Mouse (Mus musculus): ENCODE data around the gene Gm15517. TPM values are rescaled to one million over a fixed set of nuclear protein-coding genes. Genes with fewer than 3 reads are reported as not detected.
"Not testable (repeated sequence)": the region's sequence is repeated elsewhere in the genome, so short reads cannot be mapped to it uniquely, and the experiment has no call there.

The Gm15517 gene
- polyA plus RNA-seq, 1 experiment = not detected

DNA sequence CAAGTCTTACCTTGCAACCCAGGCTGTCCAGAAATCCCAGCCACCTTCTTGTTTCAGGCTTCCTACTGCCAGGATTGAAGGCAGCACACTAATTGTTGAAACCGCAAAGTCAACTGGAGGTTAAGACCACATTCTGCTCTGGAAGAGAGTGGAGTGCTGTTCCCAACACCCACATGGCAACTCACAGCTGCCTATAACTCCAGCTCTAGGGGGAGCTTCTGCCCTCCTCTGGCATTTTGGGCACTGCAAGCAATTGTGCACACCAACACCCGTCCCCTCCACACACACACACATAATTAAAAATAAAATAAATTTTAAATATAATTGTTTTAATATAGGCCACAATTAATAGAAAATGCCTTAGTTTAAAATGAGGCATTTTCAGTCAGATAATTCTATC is 20.1 kb upstream of the Gm15517 start:
- Histone ChIP-seq H3K27me3 (ENCODE audit: control insufficient read depth, insufficient read depth, low read length) (no peaks in the 10 kb centered on the region), H3K27ac (ENCODE audit: insufficient read depth, low read length) (no peak overlapping the region), H3K4me1 (ENCODE audit: control insufficient read depth, insufficient read depth, low read length) (no peaks in the 10 kb centered on the region), H3K4me3 (replicated peaks; ENCODE audit: insufficient read depth, low read depth, low read length) (no peak overlapping the region)
- TF ChIP-seq POLR2A (IDR thresholded peaks at IDR 0.05; ENCODE audit: borderline replicate concordance, insufficient read depth, low read length) (no peak), CTCF (IDR thresholded peaks at IDR 0.05; ENCODE audit: borderline replicate concordance, insufficient read depth, low read depth, low read length) (no peak)
- DNase-seq = no peak
- 63% methylated on average over 2 of the region's 2 CpGs for WGBS

DNA sequence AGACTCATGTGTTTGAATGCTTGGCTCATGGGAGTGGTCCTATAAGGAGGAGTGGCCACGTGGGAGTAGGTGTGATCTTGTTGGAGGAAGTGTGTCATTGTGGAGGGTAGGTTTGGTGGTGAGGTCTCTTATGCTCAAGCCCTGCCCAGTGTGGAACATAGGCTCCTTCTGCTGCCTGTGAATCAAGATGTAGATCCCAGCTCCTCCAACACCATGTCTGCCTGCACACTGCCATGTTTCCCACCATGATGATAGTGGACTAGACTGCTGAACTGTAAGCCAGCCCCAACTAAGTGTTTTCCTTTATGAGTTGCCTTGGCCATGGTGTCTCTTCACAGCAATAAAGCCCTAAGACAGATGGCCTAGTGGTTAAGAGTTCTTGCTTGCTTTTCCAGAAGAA is 17.2 kb upstream of the Gm15517 start:
- TF ChIP-seq POLR2A (IDR thresholded peaks at IDR 0.05; ENCODE audit: borderline replicate concordance, insufficient read depth, low read length) (no peak), CTCF (IDR thresholded peaks at IDR 0.05; ENCODE audit: borderline replicate concordance, insufficient read depth, low read depth, low read length) (no peak)
- WGBS = 58% methylated on average over 1 of the region's 1 CpGs
- DNase-seq = no peak

DNA sequence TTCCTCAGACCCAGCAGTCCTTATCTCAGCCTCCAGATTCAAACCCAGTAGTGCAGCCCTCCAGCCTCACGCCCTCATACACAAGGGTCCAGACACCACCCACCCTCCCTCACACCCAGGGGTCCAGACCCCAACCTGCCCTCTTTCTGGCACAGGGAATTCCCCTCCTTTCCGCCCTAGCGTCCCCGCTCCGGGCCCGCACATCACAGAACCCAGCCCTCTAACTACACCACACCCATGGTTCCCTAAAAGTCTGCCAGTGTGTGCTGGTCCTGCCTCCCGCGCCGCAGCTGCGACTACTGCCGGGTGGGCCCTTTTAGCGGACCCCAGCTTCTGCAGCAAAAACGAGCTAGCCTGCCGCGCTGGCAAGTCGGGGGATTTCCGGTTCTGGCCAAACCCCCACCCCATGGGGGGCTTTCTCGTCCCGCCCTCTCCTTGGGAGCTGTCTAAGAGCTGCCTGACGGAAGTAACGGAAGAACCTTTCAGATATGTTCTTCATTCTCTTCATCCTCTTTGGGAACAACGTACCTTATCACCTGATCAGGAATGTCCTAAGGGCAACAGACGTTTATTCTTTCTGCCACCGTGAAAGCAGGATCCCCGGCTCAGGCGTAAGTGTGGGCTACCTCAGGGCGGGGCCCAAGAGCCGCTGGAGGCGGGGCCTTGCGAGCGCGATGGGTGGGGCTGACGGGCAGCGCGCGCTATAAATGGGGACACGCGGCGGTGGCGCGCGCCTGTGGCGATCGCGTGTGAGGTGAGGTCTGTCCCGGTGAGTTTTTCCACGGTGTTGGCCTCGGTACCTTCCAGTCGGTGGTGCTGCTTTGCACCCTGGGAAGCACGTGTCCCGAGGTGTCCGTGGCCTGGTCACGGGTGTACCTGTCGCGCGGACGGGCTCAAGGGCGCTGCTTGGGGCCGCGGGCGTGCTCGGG is 14.9 kb upstream of the Gm15517 start, which contains the start of the genes 1700028J19Rik and 2410002F23Rik:
TSS of gene 1700028J19Rik (minus strand) at position 641 of the 929 bp plus-strand sequence.
TSS of gene 2410002F23Rik (plus strand) at position 668 of the 929 bp plus-strand sequence.
- H3K27ac ChIP-seq (ENCODE audit: insufficient read depth, low read length) = peak within 1 kb of the TSS; percentile 79
- peak; percentile 89 to 94 for DNase-seq
- under 1% methylated on average over 62 of the region's 62 CpGs for WGBS
- H3K27me3 ChIP-seq (ENCODE audit: control insufficient read depth, insufficient read depth, low read length) = no peaks in the 10 kb centered on the region
- H3K4me1 ChIP-seq (ENCODE audit: control insufficient read depth, insufficient read depth, low read length) = 0 out of 2 replicates have a peak, but pooled peaks cover 2% of the 10 kb centered on the region
- peak within 1 kb of the TSS; percentile 97 for H3K4me3 ChIP-seq (replicated peaks; ENCODE audit: insufficient read depth, low read depth, low read length)
- TF ChIP-seq CTCF (IDR thresholded peaks at IDR 0.05; ENCODE audit: borderline replicate concordance, insufficient read depth, low read depth, low read length) (no peak), POLR2A (IDR thresholded peaks at IDR 0.05; ENCODE audit: borderline replicate concordance, insufficient read depth, low read length) (peak; percentile 94)

More for the DNA sequence above, 17.2 kb upstream of the Gm15517 start:
- no peaks in the 10 kb centered on the region for H3K27me3 ChIP-seq (ENCODE audit: control insufficient read depth, insufficient read depth, low read length)
- no peak overlapping the region for H3K4me3 ChIP-seq (replicated peaks; ENCODE audit: insufficient read depth, low read depth, low read length)
- no peak overlapping the region for H3K27ac ChIP-seq (ENCODE audit: insufficient read depth, low read length)
- 0 out of 2 replicates have a peak, but pooled peaks cover 2% of the 10 kb centered on the region for H3K4me1 ChIP-seq (ENCODE audit: control insufficient read depth, insufficient read depth, low read length)

DNA sequence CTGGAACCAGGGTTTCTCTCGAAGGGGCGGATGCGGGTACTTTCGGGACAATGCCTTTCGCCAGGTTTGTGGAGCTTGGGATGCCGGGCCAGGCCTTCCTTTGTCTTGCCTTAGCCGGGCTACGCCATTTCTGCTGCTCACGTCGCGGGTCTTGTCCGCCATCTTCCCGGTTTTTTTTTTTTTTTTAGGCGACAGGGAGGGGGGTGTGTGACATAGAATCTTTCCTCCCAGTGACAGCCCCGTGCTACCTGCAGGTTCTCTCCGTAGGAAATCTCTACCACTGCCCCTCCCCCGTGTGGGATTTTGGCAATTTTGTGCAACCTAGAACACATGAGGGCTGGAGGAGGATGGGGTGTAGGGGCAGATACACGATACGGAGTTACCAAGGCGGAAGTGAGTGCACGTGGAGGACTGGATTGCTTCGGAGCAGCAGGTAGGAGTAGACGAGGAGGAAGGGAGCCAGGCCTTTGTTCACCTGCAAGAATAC is 14.2 kb upstream of the Gm15517 start:
- Histone ChIP-seq H3K4me3 (replicated peaks; ENCODE audit: insufficient read depth, low read depth, low read length) (peak overlapping the region; percentile 97), H3K4me1 (ENCODE audit: control insufficient read depth, insufficient read depth, low read length) (0 out of 2 replicates have a peak, but pooled peaks cover 2% of the 10 kb centered on the region), H3K27ac (ENCODE audit: insufficient read depth, low read length) (peak overlapping the region; percentile 71), H3K27me3 (ENCODE audit: control insufficient read depth, insufficient read depth, low read length) (no peaks in the 10 kb centered on the region)
- DNase-seq = no peak
- no peak for TF ChIP-seq CTCF (IDR thresholded peaks at IDR 0.05; ENCODE audit: borderline replicate concordance, insufficient read depth, low read depth, low read length)
- TF ChIP-seq POLR2A (IDR thresholded peaks at IDR 0.05; ENCODE audit: borderline replicate concordance, insufficient read depth, low read length) = no peak
- whole genome bisulfite sequencing = 0% methylated on average over 23 of the region's 23 CpGs

DNA sequence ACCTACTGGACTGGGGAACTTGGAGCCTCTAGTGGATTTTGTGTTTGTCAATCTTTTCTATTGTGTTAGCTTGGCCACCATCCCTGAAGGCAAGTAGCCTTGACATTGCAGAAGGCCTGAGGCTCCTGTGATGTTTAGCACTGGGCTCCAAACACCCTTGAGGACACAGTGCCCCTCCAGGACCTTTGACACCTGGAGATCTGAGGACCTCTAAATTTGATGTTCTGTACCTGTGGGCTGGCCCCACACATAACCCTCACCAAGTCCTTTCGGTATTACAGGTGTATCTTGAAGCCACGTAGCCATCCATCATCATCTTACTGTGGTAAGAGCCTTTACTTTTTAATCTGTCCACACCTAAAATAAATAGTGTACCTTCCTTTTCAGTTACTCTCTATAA is 13.3 kb upstream of the Gm15517 start:
- Histone ChIP-seq H3K4me3 (replicated peaks; ENCODE audit: insufficient read depth, low read depth, low read length) (no peak overlapping the region), H3K4me1 (ENCODE audit: control insufficient read depth, insufficient read depth, low read length) (0 out of 2 replicates have a peak, but pooled peaks cover 2% of the 10 kb centered on the region), H3K27ac (ENCODE audit: insufficient read depth, low read length) (no peak overlapping the region), H3K27me3 (ENCODE audit: control insufficient read depth, insufficient read depth, low read length) (no peaks in the 10 kb centered on the region)
- DNase-seq = no peak
- TF ChIP-seq CTCF (IDR thresholded peaks at IDR 0.05; ENCODE audit: borderline replicate concordance, insufficient read depth, low read depth, low read length) (no peak), POLR2A (IDR thresholded peaks at IDR 0.05; ENCODE audit: borderline replicate concordance, insufficient read depth, low read length) (no peak)
- 93% methylated on average over 2 of the region's 2 CpGs for WGBS

DNA sequence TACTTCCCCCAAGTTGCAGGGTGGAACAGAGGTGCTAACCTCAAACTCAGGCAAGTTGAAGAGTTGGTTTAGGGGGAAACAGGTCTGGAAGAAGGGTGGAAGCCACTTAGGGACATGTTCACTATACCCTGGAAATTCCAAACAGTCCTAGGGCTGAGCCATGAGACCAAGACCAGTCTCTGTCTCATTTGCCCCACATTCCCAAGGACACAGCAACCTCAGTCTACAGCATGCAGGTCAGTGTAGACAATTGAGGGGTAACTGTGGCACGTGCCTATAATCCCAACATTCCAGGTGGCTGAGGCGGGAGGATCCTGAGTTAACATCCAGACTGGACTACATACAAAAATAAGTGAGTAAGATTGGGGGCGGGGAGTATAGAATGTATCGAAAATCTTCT is 12.0 kb upstream of the Gm15517 start:
- no peaks in the 10 kb centered on the region for H3K27me3 ChIP-seq (ENCODE audit: control insufficient read depth, insufficient read depth, low read length)
- TF ChIP-seq CTCF (IDR thresholded peaks at IDR 0.05; ENCODE audit: borderline replicate concordance, insufficient read depth, low read depth, low read length) = no peak
- TF ChIP-seq POLR2A (IDR thresholded peaks at IDR 0.05; ENCODE audit: borderline replicate concordance, insufficient read depth, low read length) = no peak
- no peak overlapping the region for H3K27ac ChIP-seq (ENCODE audit: insufficient read depth, low read length)
- no peak overlapping the region for H3K4me3 ChIP-seq (replicated peaks; ENCODE audit: insufficient read depth, low read depth, low read length)
- 95% methylated on average over 4 of the region's 4 CpGs for WGBS
- no peak for DNase-seq
- 0 out of 2 replicates have a peak, but pooled peaks cover 2% of the 10 kb centered on the region for H3K4me1 ChIP-seq (ENCODE audit: control insufficient read depth, insufficient read depth, low read length)

DNA sequence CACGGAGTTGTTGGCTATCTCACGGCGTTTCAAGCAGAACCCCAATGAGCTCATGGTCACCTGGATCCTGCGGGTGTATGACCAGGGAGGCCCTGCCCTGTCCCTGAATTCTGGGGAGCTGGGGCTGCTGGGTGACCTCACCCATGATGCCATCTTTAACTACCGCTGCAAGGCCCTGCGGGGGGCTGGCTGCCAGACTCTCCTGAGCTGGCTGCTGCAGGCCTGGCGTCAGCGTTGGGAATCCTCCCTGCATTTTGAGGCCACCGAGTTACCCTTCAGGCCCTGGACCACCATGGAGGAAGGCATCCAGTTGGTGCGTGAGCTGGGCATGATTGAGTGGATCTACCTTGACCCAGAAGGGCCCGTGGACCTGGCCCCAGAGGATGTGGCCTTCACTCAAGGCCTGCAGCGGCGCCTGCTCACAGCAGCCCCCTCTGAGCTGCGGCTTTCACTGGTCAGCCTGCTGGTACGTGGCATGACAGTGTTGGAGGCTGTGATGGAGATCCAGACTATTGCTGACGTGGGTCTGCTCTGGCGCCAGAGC is 10.4 kb upstream of the Gm15517 start:
- not testable (repeated sequence) for H3K27ac ChIP-seq (ENCODE audit: insufficient read depth, low read length); DNase-seq; H3K27me3 ChIP-seq (ENCODE audit: control insufficient read depth, insufficient read depth, low read length); H3K4me3 ChIP-seq (replicated peaks; ENCODE audit: insufficient read depth, low read depth, low read length); H3K4me1 ChIP-seq (ENCODE audit: control insufficient read depth, insufficient read depth, low read length)
- 75% methylated on average over 17 of the region's 17 CpGs for WGBS

All from cerebellum, adult 2 months (tissue).